Mouse (Mus musculus): ENCODE results near the gene Adamtsl3.
"Not testable (repeated sequence)": the region's sequence is repeated elsewhere in the genome, so short reads cannot be mapped to it uniquely, and the experiment has no call there.

Adamtsl3 gene

GRCm38 (mm10) chr7:82361127-82361526, 25.6 kb downstream of the Adamtsl3 start:
- DNase-seq (ENCODE audit: low read depth): no peak

- no peak for DNase-seq (ENCODE audit: low read depth)
Observed at GRCm38 (mm10) chr7:82364567-82364966, 29.1 kb downstream of the Adamtsl3 start.

- DNase-seq (ENCODE audit: low read depth): no peak
Observed at GRCm38 (mm10) chr7:82366056-82366455, 30.6 kb downstream of the Adamtsl3 start.

GRCm38 (mm10) chr7:82366471-82366870, 31.0 kb downstream of the Adamtsl3 start:
- DNase-seq (ENCODE audit: low read depth): no peak

- DNase-seq (ENCODE audit: low read depth): no peak
Observed at GRCm38 (mm10) chr7:82368047-82368446, 32.6 kb downstream of the Adamtsl3 start.

- DNase-seq (ENCODE audit: low read depth): no peak
Observed at GRCm38 (mm10) chr7:82370132-82370531, 34.6 kb downstream of the Adamtsl3 start.

GRCm38 (mm10) chr7:82371411-82371810, 35.9 kb downstream of the Adamtsl3 start:
- DNase-seq (ENCODE audit: low read depth): no peak

- DNase-seq (ENCODE audit: low read depth): no peak
Observed at GRCm38 (mm10) chr7:82378311-82378710, 42.8 kb downstream of the Adamtsl3 start.

- no peak for DNase-seq (ENCODE audit: low read depth)
Observed at GRCm38 (mm10) chr7:82379765-82380164, 44.3 kb downstream of the Adamtsl3 start.

GRCm38 (mm10) chr7:82382843-82383535, 47.5 kb downstream of the Adamtsl3 start:
- no peak for DNase-seq (ENCODE audit: low read depth)

- no peak for DNase-seq (ENCODE audit: low read depth)
Observed at GRCm38 (mm10) chr7:82383536-82383848, 48.0 kb downstream of the Adamtsl3 start.

- DNase-seq (ENCODE audit: low read depth): no peak
Observed at GRCm38 (mm10) chr7:82387121-82387520, 51.6 kb downstream of the Adamtsl3 start.

- no peak for DNase-seq (ENCODE audit: low read depth)
Observed at GRCm38 (mm10) chr7:82394435-82395186, 59.1 kb downstream of the Adamtsl3 start.

- no peak for DNase-seq (ENCODE audit: low read depth)
Observed at GRCm38 (mm10) chr7:82395239-82395638, 59.7 kb downstream of the Adamtsl3 start.

GRCm38 (mm10) chr7:82395751-82396512, 60.4 kb downstream of the Adamtsl3 start:
- no peak for DNase-seq (ENCODE audit: low read depth)

GRCm38 (mm10) chr7:82396869-82397268, 61.4 kb downstream of the Adamtsl3 start:
- DNase-seq (ENCODE audit: low read depth): no peak

- DNase-seq (ENCODE audit: low read depth): no peak
Observed at GRCm38 (mm10) chr7:82397632-82398031, 62.1 kb downstream of the Adamtsl3 start.

GRCm38 (mm10) chr7:82405466-82406045, 70.1 kb downstream of the Adamtsl3 start:
- DNase-seq (ENCODE audit: low read depth): no peak

- DNase-seq (ENCODE audit: low read depth): no peak
Observed at GRCm38 (mm10) chr7:82410966-82411365, 75.5 kb downstream of the Adamtsl3 start.

GRCm38 (mm10) chr7:82416653-82417052, 81.2 kb downstream of the Adamtsl3 start:
- no peak for DNase-seq (ENCODE audit: low read depth)

GRCm38 (mm10) chr7:82417053-82417452, 81.6 kb downstream of the Adamtsl3 start:
- no peak for DNase-seq (ENCODE audit: low read depth)

- not testable (repeated sequence) for DNase-seq (ENCODE audit: low read depth)
Observed at GRCm38 (mm10) chr7:82420329-82421052, 85.0 kb downstream of the Adamtsl3 start.
